Mouse (Mus musculus): ENCODE data around the gene Trip10.

DNA sequence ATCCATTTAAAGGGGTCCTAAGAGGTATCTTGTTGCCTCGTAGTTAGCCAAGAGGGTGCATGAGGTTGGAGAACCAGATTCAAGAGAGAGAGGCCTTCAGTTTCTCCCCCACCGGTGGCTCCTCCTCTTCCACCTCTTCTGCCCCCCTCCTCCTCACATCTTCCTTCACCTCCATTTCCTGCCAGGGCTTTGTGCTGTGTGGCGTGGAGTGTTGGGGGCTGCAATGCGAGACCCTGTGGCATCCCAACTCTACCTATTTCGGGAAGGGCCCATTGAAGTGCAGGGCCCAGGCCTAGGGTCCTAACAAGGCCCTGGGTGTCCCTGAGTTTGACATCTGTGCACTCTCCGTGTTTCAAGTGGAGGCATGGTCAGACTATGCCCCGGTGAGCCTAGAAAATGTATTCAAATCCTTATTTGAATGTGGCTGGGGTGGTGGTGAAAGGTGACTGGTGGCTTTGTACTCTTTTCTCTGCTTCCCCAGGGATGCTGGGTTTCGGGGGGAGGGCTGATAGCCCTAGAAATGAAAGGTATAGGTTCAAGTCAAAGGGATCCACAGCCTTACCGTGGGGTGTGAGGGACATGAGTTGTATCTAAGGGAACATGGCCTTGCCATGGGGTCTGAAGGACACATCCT lies 30.5 kb downstream of the Trip10 start:
- no peak for TF ChIP-seq POLR2A (IDR thresholded peaks at IDR 0.05; ENCODE audit: insufficient read length, low read depth)
- TF ChIP-seq USF1 (IDR thresholded peaks at IDR 0.05; ENCODE audit: low read depth), result no peak
- TF ChIP-seq MYOG (IDR thresholded peaks at IDR 0.05; ENCODE audit: control insufficient read depth in 1 of 3, insufficient read depth in 1 of 3, insufficient read length in 2 of 3, low read depth in 2 of 3), result no peak
- no peak for TF ChIP-seq MAX (IDR thresholded peaks at IDR 0.05; ENCODE audit: low read depth)
